Mouse (Mus musculus) gastrocnemius, postnatal 14 days (tissue): ENCODE measurements around the gene Prn. TPM values are rescaled to one million over a fixed set of nuclear protein-coding genes. Genes with fewer than 3 reads are reported as not detected.

Source experiments
- DNase-seq: peaks from one replicate; pipeline ENCODE4 v3.0.0; 2021; ENCODE audit warnings: mixed read lengths
- intact Hi-C: fragments of 180-260 bp; cut with DNase I; formaldehyde crosslinking; loops from one replicate; pipeline ENCODE4 v1.15.1; 2025; ENCODE audit warnings: low total_unique reads
- total RNA-seq, 2 experiments: library from RNA; stranded (reverse); gene quantifications; 2 replicates each; pipeline ENCODE4 v1.2.3; 2021

Gene Prn
- total RNA-seq, 2 experiments from 2014 or later: not detected

DNA sequence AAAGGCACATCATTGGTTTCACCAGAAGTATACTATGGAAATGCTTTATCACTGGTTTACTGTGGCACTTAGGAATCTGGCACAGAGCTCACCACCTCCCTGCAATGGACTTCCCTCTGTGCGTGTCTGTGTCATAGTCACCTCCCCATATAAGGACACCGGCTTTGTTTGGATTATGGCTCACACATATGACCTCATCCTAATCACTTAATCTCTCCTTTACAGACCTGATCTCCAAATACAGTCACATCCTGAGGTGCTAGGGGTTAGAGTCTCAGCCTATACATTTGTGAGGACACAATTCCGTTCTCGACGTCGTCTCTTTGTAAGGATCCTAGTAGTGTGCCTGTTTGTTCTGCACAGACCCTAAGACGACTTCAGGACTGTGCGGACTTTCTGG lies 35.5 kb downstream of the Prn start:
- no peak for DNase-seq
- intact Hi-C loops: no loop called here

DNA sequence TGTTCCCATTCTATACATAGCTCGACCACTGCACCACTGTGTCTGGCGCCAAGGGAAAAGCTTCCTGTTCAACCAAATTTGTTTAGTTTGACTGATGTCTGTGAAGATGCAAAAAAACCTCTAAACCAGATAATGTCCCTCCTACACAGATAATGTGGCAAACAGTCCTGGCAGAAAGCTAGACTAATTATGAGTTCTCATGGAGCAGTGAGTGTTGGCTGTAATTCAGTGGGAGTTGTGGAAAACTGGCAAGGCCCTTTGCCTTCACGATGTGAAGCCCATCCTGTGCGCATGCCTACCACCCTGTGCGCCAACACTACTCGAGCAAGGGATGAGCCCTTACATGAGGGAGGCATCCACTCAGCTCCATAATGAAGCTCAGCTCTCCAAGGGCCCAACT lies 36.0 kb downstream of the Prn start:
- no peak for DNase-seq
- intact Hi-C loops: loop anchor here (2.0 kb wide), 1 partner anchor 123 kb away; no protein-coding TSS in a partner anchor

DNA sequence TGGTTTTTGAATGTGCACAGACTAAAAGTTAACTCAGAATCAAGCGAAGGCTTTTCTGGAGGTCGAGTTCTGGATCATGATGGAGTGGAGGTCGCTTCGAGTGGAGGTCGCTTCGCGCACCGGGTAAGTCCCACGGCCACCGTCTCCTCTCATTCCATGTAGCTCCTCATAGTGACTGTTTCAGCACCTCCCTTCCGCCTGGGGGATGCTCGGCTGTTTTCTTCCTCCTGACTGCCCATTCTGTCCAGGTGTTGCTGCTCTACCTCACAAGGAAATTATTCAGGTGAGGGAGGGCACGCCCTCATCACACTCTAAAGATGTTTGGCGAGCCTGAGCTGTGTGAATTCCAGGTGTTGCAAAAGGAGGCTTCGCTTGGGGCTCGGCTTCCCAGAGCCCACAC lies 36.6 kb downstream of the Prn start:
- no peak for DNase-seq
- intact Hi-C loops: loop anchor here (2.0 kb wide), 1 partner anchor 124 kb away; no protein-coding TSS in a partner anchor

DNA sequence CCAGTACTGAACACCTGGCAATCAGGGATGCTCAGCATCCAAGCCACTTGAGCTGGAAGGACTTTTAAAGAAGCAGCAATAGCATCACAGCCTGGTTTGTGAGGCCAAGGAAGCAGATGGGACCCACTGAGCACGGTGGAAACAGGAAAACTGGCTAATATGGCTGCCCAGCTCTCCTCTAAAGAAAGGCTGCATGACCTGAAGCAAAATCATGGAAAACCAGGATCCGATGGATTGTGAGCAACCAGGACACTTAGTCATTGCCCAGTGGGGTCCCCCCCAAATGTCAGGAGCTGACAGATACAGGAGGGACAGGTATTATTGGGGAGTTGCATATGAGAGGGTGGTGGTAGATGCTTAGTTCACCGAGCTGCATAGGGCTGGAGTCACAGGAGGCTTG lies 38.4 kb downstream of the Prn start:
- no peak for DNase-seq

DNA sequence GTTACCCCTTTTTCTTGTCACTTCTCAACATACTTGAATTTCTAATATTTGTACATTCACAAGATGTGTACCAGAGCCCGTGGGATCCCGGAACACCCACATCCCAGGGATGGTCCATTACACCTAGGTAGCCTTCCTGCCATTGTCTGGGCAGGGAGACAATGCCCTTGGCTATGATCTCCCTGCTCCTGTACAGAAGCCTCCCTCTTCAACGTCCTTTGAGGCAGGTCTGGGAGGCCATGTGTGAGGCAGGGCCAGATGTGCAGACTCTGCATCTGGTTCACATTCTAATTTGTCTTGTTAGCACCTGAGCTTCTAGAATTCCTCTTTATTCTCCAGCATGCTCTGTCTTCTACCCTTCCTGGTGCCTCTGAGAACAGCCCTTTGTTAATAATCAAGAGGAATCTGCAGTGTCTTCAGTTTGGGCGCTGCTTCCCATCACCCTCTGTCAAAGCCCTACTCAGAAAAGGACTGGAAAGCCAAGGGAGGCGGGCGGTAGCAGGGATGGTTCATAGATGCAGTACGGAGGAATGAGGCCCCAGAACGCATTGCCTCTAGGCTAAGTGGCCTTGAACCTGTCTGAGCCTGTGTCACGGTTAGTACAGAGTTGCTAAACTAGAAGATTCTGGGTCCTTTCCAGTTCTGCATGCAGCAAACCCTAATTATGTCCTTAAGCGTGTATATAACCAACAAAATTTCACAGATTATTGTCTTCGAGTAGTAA lies 39.3 kb downstream of the Prn start:
- DNase-seq: no peak
- intact Hi-C loops: no loop called here

More for the DNA sequence above, 38.4 kb downstream of the Prn start:
- intact Hi-C loops: no loop called here

DNA sequence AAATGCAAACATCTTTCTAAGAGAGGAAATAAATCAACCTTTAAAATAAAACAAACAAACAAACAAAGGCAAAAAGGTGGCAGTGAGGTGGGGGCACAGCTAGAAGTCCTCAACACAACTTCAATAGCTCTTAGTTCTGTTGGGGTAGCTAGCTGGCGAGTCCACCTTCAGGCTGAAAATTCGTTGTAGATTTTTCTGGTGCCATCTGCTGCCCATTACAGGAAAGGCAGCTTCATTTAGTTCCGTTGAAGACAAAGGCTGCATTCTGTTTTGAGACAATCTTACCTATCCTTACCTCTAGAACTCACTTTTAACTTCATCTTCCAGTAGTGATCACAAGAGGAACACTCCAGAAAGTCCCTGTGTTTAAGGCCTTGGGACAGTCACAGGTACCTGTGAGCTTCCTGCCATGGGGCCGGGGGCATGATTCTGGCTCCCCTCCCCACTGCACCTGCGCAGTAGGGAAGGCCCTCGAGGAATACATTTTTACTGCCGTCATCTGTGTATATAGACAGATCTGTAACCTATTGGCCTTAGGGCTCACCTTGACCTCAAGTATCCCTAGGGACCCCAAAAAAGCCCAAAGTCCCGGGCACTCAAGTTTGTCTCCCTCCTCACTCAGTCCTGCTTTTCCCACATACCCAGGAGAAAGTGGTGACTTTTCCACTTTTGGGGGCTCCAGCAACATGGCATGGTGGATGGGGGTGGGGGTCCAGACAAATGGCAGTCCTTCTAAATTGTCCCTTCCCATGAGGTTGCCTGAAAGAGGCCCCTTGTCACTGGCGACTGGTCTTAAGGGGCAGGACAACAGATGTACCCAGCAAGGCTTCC lies 40.2 kb downstream of the Prn start:
- DNase-seq: no peak
- intact Hi-C loops: loop anchor here (10.0 kb wide), 1 partner anchor 405 kb away; no protein-coding TSS in a partner anchor

DNA sequence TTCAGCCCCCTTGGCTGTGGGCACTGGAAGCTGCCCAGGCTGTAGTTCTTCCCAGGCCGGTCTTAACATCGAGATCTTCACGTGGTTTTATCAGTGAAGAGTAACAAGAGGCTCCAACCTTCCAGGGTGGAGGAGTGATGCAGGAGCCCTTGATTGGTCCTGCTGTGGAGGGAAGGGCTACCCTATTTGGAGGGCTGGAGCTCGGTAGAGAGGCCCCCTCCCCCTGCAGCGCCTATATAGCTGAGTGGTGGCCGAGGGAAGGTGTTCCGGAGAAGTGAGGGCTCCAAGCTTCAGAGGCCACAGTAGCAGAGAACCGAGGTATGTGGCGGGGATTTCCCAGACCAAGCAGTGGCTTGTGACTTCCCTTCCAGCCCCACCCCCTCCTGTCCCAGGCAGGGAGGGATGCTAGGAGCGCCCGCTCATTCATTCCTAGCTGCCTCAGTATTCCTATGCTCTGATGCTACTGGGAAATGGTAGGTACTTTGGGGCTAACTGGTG lies 40.9 kb downstream of the Prn start, which contains the start of gene Prnd:
TSS of gene Prnd (plus strand) at position 264 of the 498 bp plus-strand sequence.
- intact Hi-C loops: loop anchor here (10.0 kb wide), 1 partner anchor 406 kb away; no protein-coding TSS in a partner anchor
- peak; percentile 27 for DNase-seq

DNA sequence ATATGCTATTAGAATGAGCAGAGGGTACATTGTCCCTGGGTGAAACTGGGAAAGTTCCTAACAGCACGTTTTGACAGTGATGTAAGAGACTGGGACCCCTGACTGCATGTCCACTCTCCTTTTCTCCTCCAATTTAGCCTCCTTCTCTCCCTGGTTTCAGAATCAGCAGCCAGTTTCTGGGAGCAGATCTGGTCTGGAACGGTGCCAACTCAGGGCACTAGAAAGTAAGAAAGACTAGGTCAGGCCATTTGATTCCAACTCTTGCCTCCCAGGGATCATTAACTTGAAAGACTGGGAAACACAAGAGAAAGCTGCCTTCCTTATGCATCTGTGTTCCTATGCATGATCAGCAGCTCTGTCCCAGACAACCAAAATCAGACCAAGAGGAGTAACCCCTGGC lies 42.7 kb downstream of the Prn start:
- no peak for DNase-seq
- intact Hi-C loops: loop anchor here (10.0 kb wide), 1 partner anchor 408 kb away; no protein-coding TSS in a partner anchor

DNA sequence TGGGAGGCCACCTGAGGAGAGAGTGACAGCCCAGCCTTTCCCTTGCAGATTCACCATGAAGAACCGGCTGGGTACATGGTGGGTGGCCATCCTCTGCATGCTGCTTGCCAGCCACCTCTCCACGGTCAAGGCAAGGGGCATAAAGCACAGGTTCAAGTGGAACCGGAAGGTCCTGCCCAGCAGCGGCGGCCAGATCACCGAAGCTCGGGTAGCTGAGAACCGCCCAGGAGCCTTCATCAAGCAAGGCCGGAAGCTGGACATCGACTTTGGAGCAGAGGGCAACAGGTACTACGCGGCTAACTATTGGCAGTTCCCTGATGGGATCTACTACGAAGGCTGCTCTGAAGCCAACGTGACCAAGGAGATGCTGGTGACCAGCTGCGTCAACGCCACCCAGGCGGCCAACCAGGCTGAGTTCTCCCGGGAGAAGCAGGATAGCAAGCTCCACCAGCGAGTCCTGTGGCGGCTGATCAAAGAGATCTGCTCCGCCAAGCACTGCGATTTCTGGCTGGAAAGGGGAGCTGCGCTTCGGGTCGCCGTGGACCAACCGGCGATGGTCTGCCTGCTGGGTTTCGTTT lies 43.3 kb downstream of the Prn start:
- intact Hi-C loops: loop anchor here (10.0 kb wide), 1 partner anchor 408 kb away; no protein-coding TSS in a partner anchor
- no peak for DNase-seq

DNA sequence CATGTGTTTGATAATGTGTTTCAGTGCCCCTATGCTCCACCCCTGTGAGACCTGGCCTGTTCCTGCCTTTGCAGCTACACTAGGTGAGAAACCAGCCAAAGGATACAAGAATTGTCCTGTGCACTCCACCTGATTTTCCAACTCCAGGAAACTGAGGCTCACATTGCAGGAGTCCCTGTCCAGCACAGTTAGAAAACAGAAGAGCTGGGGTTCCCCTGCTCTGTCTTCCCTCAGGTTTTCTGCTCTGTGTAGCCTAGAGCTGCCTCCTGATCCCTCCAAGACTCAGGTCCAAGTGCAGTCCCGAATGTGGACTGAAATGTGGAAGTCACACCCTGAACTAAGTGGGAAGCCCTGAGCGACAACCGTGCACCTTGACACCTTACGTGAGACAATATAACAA lies 44.0 kb downstream of the Prn start:
- intact Hi-C loops: loop anchor here (10.0 kb wide), 1 partner anchor 409 kb away; no protein-coding TSS in a partner anchor
- no peak for DNase-seq

DNA sequence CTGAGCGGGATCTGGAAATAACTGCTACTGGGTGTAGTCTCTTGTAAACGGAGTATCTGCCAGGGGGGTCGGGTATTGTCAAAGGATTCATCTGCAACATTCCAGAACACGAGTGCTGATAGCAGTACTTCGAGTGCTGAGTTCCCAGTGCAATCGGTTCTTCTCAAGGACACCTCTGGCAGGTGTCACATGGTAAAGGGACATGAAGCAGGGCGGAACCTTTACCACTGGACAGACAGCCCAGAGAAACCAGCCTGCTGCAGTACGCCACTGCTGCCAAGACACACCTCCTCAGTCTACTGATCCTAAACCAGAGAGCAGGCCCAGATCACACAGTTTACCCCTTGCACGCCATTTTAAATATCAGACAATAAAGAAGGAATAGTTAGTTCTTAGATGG lies 45.1 kb downstream of the Prn start:
- intact Hi-C loops: loop anchor here (10.0 kb wide), 1 partner anchor 410 kb away; no protein-coding TSS in a partner anchor
- DNase-seq: no peak

DNA sequence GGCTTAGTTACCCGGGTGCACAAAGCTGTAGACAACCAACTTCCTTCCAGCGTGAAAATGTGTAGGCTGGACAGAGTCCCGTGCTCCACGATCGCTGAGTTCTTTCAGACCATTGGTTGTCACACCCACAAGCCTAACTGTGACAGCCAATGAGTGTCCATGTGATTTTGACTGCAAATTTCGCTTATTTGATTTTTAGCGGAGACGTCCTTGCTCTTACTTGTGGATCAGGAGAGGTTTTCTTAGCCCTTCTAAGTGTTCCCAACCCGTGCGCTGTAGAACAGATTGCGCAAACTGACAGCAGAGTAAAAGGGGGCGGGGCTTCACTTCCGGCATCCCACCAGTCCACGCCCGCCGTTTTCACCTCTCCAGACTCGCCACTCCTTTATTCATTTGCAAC lies 45.5 kb downstream of the Prn start:
- intact Hi-C loops: loop anchor here (10.0 kb wide), 1 partner anchor 410 kb away; no protein-coding TSS in a partner anchor
- DNase-seq: no peak

DNA sequence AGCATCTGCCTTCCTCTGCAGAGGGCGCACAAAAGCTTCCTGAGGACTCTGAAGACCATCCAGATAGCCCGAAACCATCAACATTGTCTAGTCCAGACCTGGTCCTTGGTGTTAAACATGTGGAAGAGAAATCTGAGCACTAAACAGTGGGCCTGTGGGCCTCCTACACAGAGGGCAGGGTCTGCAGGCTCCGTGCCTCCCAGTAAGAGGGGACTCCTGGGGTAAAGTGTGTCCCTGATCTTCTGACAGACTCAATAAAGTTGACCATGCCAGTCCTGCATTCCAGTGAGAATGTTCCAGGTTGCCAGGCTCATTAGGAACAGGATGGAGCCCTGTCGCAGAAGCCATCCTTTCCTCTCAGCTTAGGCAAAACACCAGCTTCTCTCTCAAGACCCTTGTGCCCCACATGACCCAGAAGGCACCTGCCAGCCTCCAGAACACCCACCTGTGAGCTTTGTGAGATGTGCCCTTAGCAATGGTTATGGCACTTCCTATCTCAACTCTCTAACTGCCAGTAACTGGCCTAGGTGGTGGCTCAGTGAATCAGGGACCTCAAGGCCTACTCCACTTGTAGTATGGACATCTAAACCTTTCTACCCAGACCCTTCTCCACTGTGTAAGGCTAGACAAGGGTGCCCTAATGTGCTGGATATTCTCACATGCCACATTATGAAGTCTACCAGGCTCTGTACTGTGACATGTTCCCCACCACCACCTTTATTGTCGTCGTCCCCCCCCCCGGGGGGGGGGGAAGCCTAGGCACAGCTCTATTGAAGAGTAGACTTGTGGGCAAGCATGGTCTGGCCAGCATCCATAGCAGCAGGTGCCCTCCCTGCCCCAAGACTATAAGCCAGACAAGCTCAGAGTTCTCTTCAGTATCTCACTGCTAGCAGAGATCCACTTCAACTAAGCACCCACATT lies 46.8 kb downstream of the Prn start:
- intact Hi-C loops: loop anchor here (10.0 kb wide), 1 partner anchor 412 kb away; no protein-coding TSS in a partner anchor

DNA sequence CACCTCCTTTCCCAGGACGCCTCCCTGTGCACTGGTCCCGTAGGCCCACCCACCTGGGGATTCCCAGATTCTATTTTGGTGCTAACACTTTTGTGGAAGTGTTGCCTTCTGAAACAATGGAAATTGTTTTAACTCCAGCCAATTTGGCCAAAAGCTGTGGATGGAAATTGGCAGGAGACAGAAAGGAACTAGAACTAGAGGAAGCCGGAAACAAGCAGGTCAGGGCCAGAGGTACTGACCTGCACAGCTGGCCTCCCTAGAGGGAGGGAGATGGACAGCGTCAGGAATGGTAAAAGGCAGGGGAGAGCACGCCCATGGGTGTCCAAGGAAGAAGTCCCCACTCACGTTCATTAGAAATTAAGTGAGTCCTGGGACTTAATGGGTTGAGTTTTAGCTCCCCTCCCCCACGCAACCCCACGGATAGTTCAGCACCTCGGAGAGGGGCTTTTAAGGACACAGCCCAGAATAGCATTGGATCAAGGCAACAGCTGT lies 48.0 kb downstream of the Prn start:
- DNase-seq: no peak
- intact Hi-C loops: loop anchor here (10.0 kb wide), 1 partner anchor 413 kb away; no protein-coding TSS in a partner anchor

More for the DNA sequence above, 46.8 kb downstream of the Prn start:
- no peak for DNase-seq

DNA sequence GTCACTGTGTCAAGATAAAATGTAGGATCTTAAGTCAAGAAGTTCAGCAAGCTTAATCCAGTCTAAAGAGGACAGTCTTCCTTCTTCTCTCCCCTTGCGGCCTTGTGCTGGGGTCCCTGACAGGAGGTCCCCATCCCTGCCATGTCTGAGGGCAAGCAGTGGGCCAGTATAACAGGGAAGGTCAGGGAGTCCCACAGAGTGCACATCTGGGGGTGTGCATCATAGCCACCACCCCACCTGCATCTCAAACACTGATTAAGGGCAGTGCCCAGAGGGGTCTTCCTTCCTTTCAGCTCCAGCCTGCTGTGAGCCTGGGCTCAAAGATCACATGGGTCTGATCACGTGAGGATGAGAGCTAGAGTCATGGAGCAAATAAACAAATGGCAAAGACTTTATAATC lies 51.9 kb downstream of the Prn start:
- intact Hi-C loops: no loop called here
- DNase-seq: no peak

DNA sequence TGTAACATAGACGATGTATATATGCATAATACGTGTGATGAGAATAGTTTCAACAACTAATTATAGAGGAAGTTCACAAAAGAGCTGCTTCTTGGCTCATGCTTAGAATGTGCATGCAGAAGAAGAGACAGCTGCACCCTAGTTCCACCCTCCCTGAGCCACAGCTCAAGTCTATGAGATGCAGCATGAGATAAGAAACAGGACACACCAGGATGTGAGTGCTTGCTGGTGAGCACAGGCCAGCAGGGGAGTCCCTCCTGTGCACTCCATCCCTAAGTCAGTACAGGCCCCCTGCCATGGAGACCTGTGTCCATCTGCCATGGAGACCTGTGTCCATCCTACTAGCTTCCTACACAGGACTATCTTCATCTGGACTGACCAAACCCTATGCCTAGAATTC lies 60.8 kb downstream of the Prn start:
- no peak for DNase-seq
- intact Hi-C loops: no loop called here

DNA sequence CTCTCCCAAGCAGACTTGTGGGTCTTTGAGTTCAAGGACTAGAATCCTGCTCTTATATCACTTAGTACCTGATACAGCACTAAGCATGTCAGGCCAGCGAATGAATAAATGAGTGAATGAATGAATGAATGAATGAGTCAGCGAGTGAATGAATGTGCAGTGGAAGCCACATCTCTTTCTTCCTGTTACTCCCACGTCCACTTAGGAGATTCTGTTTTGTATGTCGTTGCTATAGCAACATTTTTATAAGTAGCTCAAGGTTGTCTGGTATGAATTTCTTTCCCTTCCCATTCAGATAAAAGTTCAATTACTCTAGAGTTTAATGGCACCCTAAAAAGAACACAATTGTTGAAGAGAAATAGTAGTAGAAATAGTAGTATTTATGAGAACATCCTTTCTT lies 61.3 kb downstream of the Prn start:
- intact Hi-C loops: no loop called here
- DNase-seq: no peak

DNA sequence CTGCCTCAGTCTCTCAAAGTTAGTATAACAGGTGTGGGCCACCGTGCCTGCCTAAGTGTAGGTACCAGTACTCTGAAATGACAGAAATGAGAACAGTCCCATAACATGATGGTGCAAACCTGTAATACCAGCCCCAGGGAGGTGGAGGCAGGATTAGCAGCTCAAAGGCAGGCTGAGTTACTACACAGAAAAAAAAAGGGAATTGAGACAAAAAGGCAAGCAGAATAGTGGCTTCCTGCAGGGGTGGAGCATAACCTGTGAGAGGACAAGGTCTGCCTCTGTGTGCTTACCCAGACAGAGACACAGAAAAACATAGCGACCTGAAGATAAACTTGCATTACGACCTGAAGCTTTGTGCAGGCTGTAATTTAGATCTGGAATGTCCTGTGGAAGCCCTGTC lies 66.9 kb downstream of the Prn start:
- intact Hi-C loops: no loop called here
- DNase-seq: no peak
